Mouse (Mus musculus): ENCODE measurements around the gene Antxr2. TPM values are rescaled to one million over a fixed set of nuclear protein-coding genes. Genes with fewer than 3 reads are reported as not detected.

Antxr2 gene
- polyA plus RNA-seq, 1 experiment from 2014 or later, result 50.1 TPM

GRCm38 (mm10) chr5:97907482-97907881 is 123.4 kb downstream of the Antxr2 start:
- 95% methylated on average over 6 of the region's 6 CpGs for whole genome bisulfite sequencing (ENCODE audit: missing documents)
- Histone ChIP-seq H3K27ac (no peak overlapping the region), H3K79me2 (ENCODE audit: inconsistent target) (no peaks in the 10 kb centered on the region), H3K36me3 (ENCODE audit: inconsistent target) (no peaks in the 10 kb centered on the region), H3K4me3 (ENCODE audit: inconsistent target) (no peak overlapping the region)

GRCm38 (mm10) chr5:97906537-97907266 is 124.1 kb downstream of the Antxr2 start:
- Histone ChIP-seq H3K27ac (no peak overlapping the region), H3K4me3 (ENCODE audit: inconsistent target) (no peak overlapping the region), H3K79me2 (ENCODE audit: inconsistent target) (no peaks in the 10 kb centered on the region), H3K36me3 (ENCODE audit: inconsistent target) (no peaks in the 10 kb centered on the region)
- WGBS (ENCODE audit: missing documents), result 97% methylated on average over 13 of the region's 13 CpGs

- Histone ChIP-seq H3K79me2 (ENCODE audit: inconsistent target) (no peaks in the 10 kb centered on the region), H3K27ac (no peak overlapping the region), H3K4me3 (ENCODE audit: inconsistent target) (no peak overlapping the region), H3K36me3 (ENCODE audit: inconsistent target) (no peaks in the 10 kb centered on the region)
- 80% methylated on average over 3 of the region's 3 CpGs for WGBS (ENCODE audit: missing documents)
Measured at GRCm38 (mm10) chr5:97905856-97906255, 125.0 kb downstream of the Antxr2 start.

- no peaks in the 10 kb centered on the region for H3K36me3 ChIP-seq (ENCODE audit: inconsistent target)
- H3K4me3 ChIP-seq (ENCODE audit: inconsistent target), result no peak overlapping the region
- H3K79me2 ChIP-seq (ENCODE audit: inconsistent target), result no peaks in the 10 kb centered on the region
- no peak overlapping the region for H3K27ac ChIP-seq
- 93% methylated on average over 7 of the region's 7 CpGs for WGBS (ENCODE audit: missing documents)
Measured at GRCm38 (mm10) chr5:97901096-97901495, 129.7 kb downstream of the Antxr2 start.

GRCm38 (mm10) chr5:97899321-97899720 is 131.5 kb downstream of the Antxr2 start:
- 95% methylated on average over 5 of the region's 5 CpGs for WGBS (ENCODE audit: missing documents)
- Histone ChIP-seq H3K79me2 (ENCODE audit: inconsistent target) (no peaks in the 10 kb centered on the region), H3K4me3 (ENCODE audit: inconsistent target) (no peak overlapping the region)

GRCm38 (mm10) chr5:97885427-97885826 is 145.4 kb downstream of the Antxr2 start:
- no peaks in the 10 kb centered on the region for H3K79me2 ChIP-seq (ENCODE audit: inconsistent target)
- WGBS (ENCODE audit: missing documents), result 47% methylated on average over 6 of the region's 6 CpGs
- no peak overlapping the region for H3K27ac ChIP-seq

More at GRCm38 (mm10) chr5:97899321-97899720, 131.5 kb downstream of the Antxr2 start:
- Histone ChIP-seq H3K36me3 (ENCODE audit: inconsistent target) (no peaks in the 10 kb centered on the region), H3K27ac (no peak overlapping the region)

GRCm38 (mm10) chr5:97884110-97884509 is 146.7 kb downstream of the Antxr2 start:
- no peak overlapping the region for H3K27ac ChIP-seq
- no peaks in the 10 kb centered on the region for H3K36me3 ChIP-seq (ENCODE audit: inconsistent target)
- no peak overlapping the region for H3K4me3 ChIP-seq (ENCODE audit: inconsistent target)
- WGBS (ENCODE audit: missing documents), result 40% methylated on average over 3 of the region's 3 CpGs
- H3K79me2 ChIP-seq (ENCODE audit: inconsistent target), result no peaks in the 10 kb centered on the region

More at GRCm38 (mm10) chr5:97885427-97885826, 145.4 kb downstream of the Antxr2 start:
- H3K36me3 ChIP-seq (ENCODE audit: inconsistent target), result no peaks in the 10 kb centered on the region
- no peak overlapping the region for H3K4me3 ChIP-seq (ENCODE audit: inconsistent target)

GRCm38 (mm10) chr5:97881421-97881820 is 149.4 kb downstream of the Antxr2 start:
- 71% methylated on average over 2 of the region's 2 CpGs for WGBS (ENCODE audit: missing documents)

GRCm38 (mm10) chr5:97880115-97880514 is 150.7 kb downstream of the Antxr2 start:
- WGBS (ENCODE audit: missing documents), result 34% methylated on average over 8 of the region's 8 CpGs
- Histone ChIP-seq H3K27ac (no peak overlapping the region), H3K4me3 (ENCODE audit: inconsistent target) (no peak overlapping the region), H3K79me2 (ENCODE audit: inconsistent target) (no peaks in the 10 kb centered on the region), H3K36me3 (ENCODE audit: inconsistent target) (no peaks in the 10 kb centered on the region)

More at GRCm38 (mm10) chr5:97881421-97881820, 149.4 kb downstream of the Antxr2 start:
- H3K27ac ChIP-seq, result no peak overlapping the region
- H3K79me2 ChIP-seq (ENCODE audit: inconsistent target), result no peaks in the 10 kb centered on the region
- no peaks in the 10 kb centered on the region for H3K36me3 ChIP-seq (ENCODE audit: inconsistent target)
- H3K4me3 ChIP-seq (ENCODE audit: inconsistent target), result no peak overlapping the region

- no peaks in the 10 kb centered on the region for H3K36me3 ChIP-seq (ENCODE audit: inconsistent target)
- no peak overlapping the region for H3K27ac ChIP-seq
- no peaks in the 10 kb centered on the region for H3K79me2 ChIP-seq (ENCODE audit: inconsistent target)
- WGBS (ENCODE audit: missing documents), result 54% methylated on average over 3 of the region's 3 CpGs
- no peak overlapping the region for H3K4me3 ChIP-seq (ENCODE audit: inconsistent target)
Measured at GRCm38 (mm10) chr5:97878871-97879270, 152.0 kb downstream of the Antxr2 start.

- Histone ChIP-seq H3K79me2 (ENCODE audit: inconsistent target) (no peaks in the 10 kb centered on the region), H3K36me3 (ENCODE audit: inconsistent target) (no peaks in the 10 kb centered on the region), H3K27ac (no peak overlapping the region), H3K4me3 (ENCODE audit: inconsistent target) (no peak overlapping the region)
- 77% methylated on average over 1 of the region's 1 CpGs for whole genome bisulfite sequencing (ENCODE audit: missing documents)
Measured at GRCm38 (mm10) chr5:97878215-97878794, 152.5 kb downstream of the Antxr2 start.

GRCm38 (mm10) chr5:97876895-97877294 is 153.9 kb downstream of the Antxr2 start:
- H3K27ac ChIP-seq, result no peak overlapping the region
- H3K4me3 ChIP-seq (ENCODE audit: inconsistent target), result no peak overlapping the region
- H3K36me3 ChIP-seq (ENCODE audit: inconsistent target), result no peaks in the 10 kb centered on the region
- H3K79me2 ChIP-seq (ENCODE audit: inconsistent target), result no peaks in the 10 kb centered on the region
- WGBS (ENCODE audit: missing documents), result 92% methylated on average over 2 of the region's 2 CpGs

GRCm38 (mm10) chr5:97867921-97868320 is 162.9 kb downstream of the Antxr2 start:
- Histone ChIP-seq H3K4me3 (ENCODE audit: inconsistent target) (no peak overlapping the region), H3K36me3 (ENCODE audit: inconsistent target) (no peaks in the 10 kb centered on the region), H3K79me2 (ENCODE audit: inconsistent target) (no peaks in the 10 kb centered on the region), H3K27ac (no peak overlapping the region)
- WGBS (ENCODE audit: missing documents), result 100% methylated on average over 2 of the region's 2 CpGs

GRCm38 (mm10) chr5:97866975-97867374 is 163.9 kb downstream of the Antxr2 start:
- 100% methylated on average over 3 of the region's 3 CpGs for WGBS (ENCODE audit: missing documents)
- Histone ChIP-seq H3K4me3 (ENCODE audit: inconsistent target) (no peak overlapping the region), H3K36me3 (ENCODE audit: inconsistent target) (no peaks in the 10 kb centered on the region), H3K27ac (no peak overlapping the region), H3K79me2 (ENCODE audit: inconsistent target) (no peaks in the 10 kb centered on the region)

GRCm38 (mm10) chr5:97857101-97857500 is 173.7 kb downstream of the Antxr2 start:
- Histone ChIP-seq H3K27ac (no peak overlapping the region), H3K4me3 (ENCODE audit: inconsistent target) (no peak overlapping the region), H3K36me3 (ENCODE audit: inconsistent target) (no peaks in the 10 kb centered on the region), H3K79me2 (ENCODE audit: inconsistent target) (no peaks in the 10 kb centered on the region)
